Mouse (Mus musculus) heart, embryonic 10.5 days (tissue): ENCODE results near the gene Gm40460. TPM values are rescaled to one million over a fixed set of nuclear protein-coding genes. Genes with fewer than 3 reads are reported as not detected.
"Not testable (repeated sequence)": the region's sequence is repeated elsewhere in the genome, so short reads cannot be mapped to it uniquely, and the experiment has no call there.

ENCODE experiments used
- DNase-seq: peaks from one replicate; pipeline ENCODE4 v3.0.0-alpha.2; 2017; ENCODE audit warnings: low spot score
- H3K27ac ChIP-seq: fragments of 300-500 bp; sonication (generic); 2 replicates; pipeline ENCODE4 v1.5.1; 2016; ENCODE audit warnings: mild to moderate bottlenecking
- H3K27me3 ChIP-seq: fragments of 300-500 bp; sonication (generic); 2 replicates; pipeline ENCODE4 v1.6.1; 2016; ENCODE audit warnings: mild to moderate bottlenecking; ENCODE audit not compliant: poor library complexity, insufficient read depth, severe bottlenecking
- H3K36me3 ChIP-seq: fragments of 300-500 bp; sonication (generic); 2 replicates; pipeline ENCODE4 v1.6.1; 2016; ENCODE audit warnings: mild to moderate bottlenecking, moderate library complexity
- H3K4me1 ChIP-seq: fragments of 300-500 bp; sonication (generic); 2 replicates; pipeline ENCODE4 v1.6.1; 2016; ENCODE audit warnings: mild to moderate bottlenecking
- H3K4me3 ChIP-seq: fragments of 300-500 bp; sonication (generic); 2 replicates; pipeline ENCODE4 v1.5.1; 2016; ENCODE audit warnings: mild to moderate bottlenecking, moderate library complexity
- H3K9me3 ChIP-seq: fragments of 300-500 bp; sonication (generic); 2 replicates; pipeline ENCODE4 v1.6.1; 2016; ENCODE audit warnings: mild to moderate bottlenecking, moderate library complexity
- WGBS: fragments of 180-500 bp; shearing (Covaris S2); methylation state at CpG from one replicate; pipeline ENCODE4 v1.1.7; 2016; 5-methylcytosine and 5-hydroxymethylcytosine counted together
- polyA plus RNA-seq: library from polyadenylated mRNA; unstranded; fragments of >200 nt; fragmentation: Nextera tagmentation; extraction: Ambion mirVana; gene quantifications from 2 replicates; pipeline ENCODE4 v1.2.1, GENCODE M21; 2016

Gm40460 gene
- not detected in 2 replicates for polyA plus RNA-seq

GRCm38 (mm10) chr7:142240978-142241377, at the start of gene Gm40460:
Gm40460 (minus strand) TSS chr7:142241078.
- WGBS: 54% methylated on average over 2 of the region's 2 CpGs
- Histone ChIP-seq H3K4me3 (no peak within 1 kb of the TSS), H3K27ac (no peak within 1 kb of the TSS), H3K9me3 (no peaks in the 10 kb centered on the region), H3K36me3 (no peaks in the 10 kb centered on the region), H3K27me3 (no peaks in the 10 kb centered on the region), H3K4me1 (0 out of 2 replicates have a peak, but pooled peaks cover 3% of the 10 kb centered on the region)
- DNase-seq: no peak

GRCm38 (mm10) chr7:142285910-142286612, 45.2 kb upstream of the Gm40460 start:
- DNase-seq, H3K36me3 ChIP-seq, H3K4me3 ChIP-seq, H3K9me3 ChIP-seq, H3K27ac ChIP-seq, H3K27me3 ChIP-seq: not testable (repeated sequence)
- H3K4me1 ChIP-seq: peaks cover 27% of the 10 kb centered on the region
- 46% methylated on average over 9 of the region's 9 CpGs for WGBS

- no peaks in the 10 kb centered on the region for H3K9me3 ChIP-seq
- H3K4me1 ChIP-seq: peaks cover 28% of the 10 kb centered on the region
- H3K36me3 ChIP-seq: 0 out of 2 replicates have a peak, but pooled peaks cover 4% of the 10 kb centered on the region
- 25% methylated on average over 23 of the region's 23 CpGs for WGBS
- peaks cover 5% of the 10 kb centered on the region; the same call in 1 of the 2 replicates for H3K27me3 ChIP-seq
- peak; percentile 83 for DNase-seq
- peak overlapping the region; percentile 90 for H3K27ac ChIP-seq
- peak overlapping the region; percentile 74 for H3K4me3 ChIP-seq
Measured at GRCm38 (mm10) chr7:142285130-142285835, 44.4 kb upstream of the Gm40460 start.

- DNase-seq: peak; percentile 94
- H3K36me3 ChIP-seq: no peaks in the 10 kb centered on the region
- H3K27me3 ChIP-seq: peaks cover 10% of the 10 kb centered on the region; the same call in 1 of the 2 replicates
- H3K4me1 ChIP-seq: peaks cover 35% of the 10 kb centered on the region
- H3K4me3 ChIP-seq: peak overlapping the region; percentile 74
- H3K27ac ChIP-seq: peak overlapping the region; percentile 90
- no peaks in the 10 kb centered on the region for H3K9me3 ChIP-seq
- under 1% methylated on average over 19 of the region's 19 CpGs for WGBS
Measured at GRCm38 (mm10) chr7:142284615-142285080, 43.8 kb upstream of the Gm40460 start.

- peak overlapping the region; percentile 74 for H3K4me3 ChIP-seq
- under 1% methylated on average over 38 of the region's 38 CpGs for WGBS
- peaks cover 37% of the 10 kb centered on the region for H3K4me1 ChIP-seq
- H3K36me3 ChIP-seq: no peaks in the 10 kb centered on the region
- peaks cover 10% of the 10 kb centered on the region; the same call in 1 of the 2 replicates for H3K27me3 ChIP-seq
- peak; percentile 85 for DNase-seq
- peak overlapping the region; percentile 90 for H3K27ac ChIP-seq
- no peaks in the 10 kb centered on the region for H3K9me3 ChIP-seq
Measured at GRCm38 (mm10) chr7:142284023-142284591, 43.2 kb upstream of the Gm40460 start.

- H3K27me3 ChIP-seq, H3K9me3 ChIP-seq, DNase-seq, H3K36me3 ChIP-seq: not testable (repeated sequence)
- WGBS: 2% methylated on average over 2 of the region's 2 CpGs
- H3K27ac ChIP-seq: peak overlapping the region; percentile 76; the same call in 1 of the 2 replicates
- H3K4me1 ChIP-seq: peaks cover 37% of the 10 kb centered on the region
- H3K4me3 ChIP-seq: peak overlapping the region; percentile 74
Measured at GRCm38 (mm10) chr7:142282847-142283246, 42.0 kb upstream of the Gm40460 start.

GRCm38 (mm10) chr7:142279291-142279690, 38.4 kb upstream of the Gm40460 start:
- H3K27me3 ChIP-seq, H3K27ac ChIP-seq, H3K4me3 ChIP-seq, DNase-seq, H3K36me3 ChIP-seq, H3K9me3 ChIP-seq: not testable (repeated sequence)
- WGBS: 54% methylated on average over 1 of the region's 1 CpGs
- H3K4me1 ChIP-seq: peaks cover 33% of the 10 kb centered on the region

GRCm38 (mm10) chr7:142278183-142278582, 37.3 kb upstream of the Gm40460 start:
- not testable (repeated sequence) for H3K9me3 ChIP-seq, H3K4me3 ChIP-seq, H3K27ac ChIP-seq, H3K36me3 ChIP-seq, H3K27me3 ChIP-seq
- peaks cover 38% of the 10 kb centered on the region for H3K4me1 ChIP-seq
- WGBS: 1% methylated on average over 3 of the region's 3 CpGs
- DNase-seq: peak; percentile 81

GRCm38 (mm10) chr7:142274263-142274662, 33.4 kb upstream of the Gm40460 start, which contains the start of gene Gm4559:
Gm4559 (minus strand) TSS chr7:142274363.
- H3K4me3 ChIP-seq: not testable (repeated sequence)

GRCm38 (mm10) chr7:142258254-142258653, 17.4 kb upstream of the Gm40460 start, which contains the start of gene Gm2431:
Gm2431 (minus strand) TSS chr7:142258354.
- not testable (repeated sequence) for H3K27ac ChIP-seq, DNase-seq, H3K9me3 ChIP-seq, H3K4me1 ChIP-seq, H3K36me3 ChIP-seq, H3K4me3 ChIP-seq, H3K27me3 ChIP-seq
- 46% methylated on average over 1 of the region's 1 CpGs for WGBS

More at GRCm38 (mm10) chr7:142274263-142274662, 33.4 kb upstream of the Gm40460 start, which contains the start of gene Gm4559:
- peaks cover 21% of the 10 kb centered on the region for H3K4me1 ChIP-seq
- not testable (repeated sequence) for H3K27me3 ChIP-seq, H3K9me3 ChIP-seq, H3K36me3 ChIP-seq, H3K27ac ChIP-seq, DNase-seq

- Histone ChIP-seq H3K9me3 (no peaks in the 10 kb centered on the region), H3K4me1 (peaks cover 3% of the 10 kb centered on the region; the same call in 1 of the 2 replicates), H3K36me3 (no peaks in the 10 kb centered on the region), H3K27me3 (peaks cover 17% of the 10 kb centered on the region; the same call in 1 of the 2 replicates), H3K27ac (no peak overlapping the region), H3K4me3 (no peak overlapping the region)
- 0% methylated on average over 2 of the region's 2 CpGs for WGBS
- no peak for DNase-seq
Measured at GRCm38 (mm10) chr7:142255517-142255916, 14.6 kb upstream of the Gm40460 start.

- DNase-seq: no peak
- no peak overlapping the region for H3K27ac ChIP-seq
Measured at GRCm38 (mm10) chr7:142249824-142250223, 8.9 kb upstream of the Gm40460 start.

More at GRCm38 (mm10) chr7:142249824-142250223, 8.9 kb upstream of the Gm40460 start:
- H3K36me3 ChIP-seq: no peaks in the 10 kb centered on the region
- peaks cover 8% of the 10 kb centered on the region; the same call in 1 of the 2 replicates for H3K27me3 ChIP-seq
- no peaks in the 10 kb centered on the region for H3K9me3 ChIP-seq
- 0% methylated on average over 1 of the region's 1 CpGs for WGBS
- no peak overlapping the region for H3K4me3 ChIP-seq
- H3K4me1 ChIP-seq: no peaks in the 10 kb centered on the region
